Mouse (Mus musculus) heart, embryonic 10.5 days (tissue): ENCODE data around the gene Slc9a9. TPM values are rescaled to one million over a fixed set of nuclear protein-coding genes. Genes with fewer than 3 reads are reported as not detected.

Experiments
- DNase-seq: peaks from one replicate; pipeline ENCODE4 v3.0.0-alpha.2; 2017; ENCODE audit warnings: low spot score
- H3K27ac ChIP-seq: fragments of 300-500 bp; sonication (generic); 2 replicates; pipeline ENCODE4 v1.5.1; 2016; ENCODE audit warnings: mild to moderate bottlenecking
- H3K27me3 ChIP-seq: fragments of 300-500 bp; sonication (generic); 2 replicates; pipeline ENCODE4 v1.6.1; 2016; ENCODE audit warnings: mild to moderate bottlenecking; ENCODE audit not compliant: poor library complexity, insufficient read depth, severe bottlenecking
- H3K36me3 ChIP-seq: fragments of 300-500 bp; sonication (generic); 2 replicates; pipeline ENCODE4 v1.6.1; 2016; ENCODE audit warnings: mild to moderate bottlenecking, moderate library complexity
- H3K4me1 ChIP-seq: fragments of 300-500 bp; sonication (generic); 2 replicates; pipeline ENCODE4 v1.6.1; 2016; ENCODE audit warnings: mild to moderate bottlenecking
- H3K4me3 ChIP-seq: fragments of 300-500 bp; sonication (generic); 2 replicates; pipeline ENCODE4 v1.5.1; 2016; ENCODE audit warnings: mild to moderate bottlenecking, moderate library complexity
- H3K9me3 ChIP-seq: fragments of 300-500 bp; sonication (generic); 2 replicates; pipeline ENCODE4 v1.6.1; 2016; ENCODE audit warnings: mild to moderate bottlenecking, moderate library complexity
- WGBS: fragments of 180-500 bp; shearing (Covaris S2); methylation state at CpG from one replicate; pipeline ENCODE4 v1.1.7; 2016; 5-methylcytosine and 5-hydroxymethylcytosine counted together
- polyA plus RNA-seq: library from polyadenylated mRNA; unstranded; fragments of >200 nt; fragmentation: Nextera tagmentation; extraction: Ambion mirVana; gene quantifications from 2 replicates; pipeline ENCODE4 v1.2.1, GENCODE M21; 2016

Slc9a9 gene
- polyA plus RNA-seq, 1 experiment from 2014 or later, result 2.6 TPM

GRCm38 (mm10) chr9:95207661-95208060 is 538.0 kb downstream of the Slc9a9 start:
- no peaks in the 10 kb centered on the region for H3K9me3 ChIP-seq
- no peaks in the 10 kb centered on the region for H3K4me1 ChIP-seq
- H3K36me3 ChIP-seq, result no peaks in the 10 kb centered on the region
- WGBS, result 86% methylated on average over 7 of the region's 7 CpGs
- no peak overlapping the region for H3K27ac ChIP-seq
- no peaks in the 10 kb centered on the region for H3K27me3 ChIP-seq
- DNase-seq, result no peak
- no peak overlapping the region for H3K4me3 ChIP-seq

- no peaks in the 10 kb centered on the region for H3K27me3 ChIP-seq
- H3K4me3 ChIP-seq, result no peak overlapping the region
- H3K27ac ChIP-seq, result no peak overlapping the region
- WGBS, result 77% methylated on average over 4 of the region's 4 CpGs
- no peaks in the 10 kb centered on the region for H3K4me1 ChIP-seq
- H3K36me3 ChIP-seq, result no peaks in the 10 kb centered on the region
- no peak for DNase-seq
- H3K9me3 ChIP-seq, result no peaks in the 10 kb centered on the region
Measured at GRCm38 (mm10) chr9:95208681-95209080, 539.0 kb downstream of the Slc9a9 start.

GRCm38 (mm10) chr9:95220009-95220408 is 550.3 kb downstream of the Slc9a9 start:
- WGBS, result 50% methylated on average over 3 of the region's 3 CpGs
- Histone ChIP-seq H3K4me3 (no peak overlapping the region), H3K36me3 (no peaks in the 10 kb centered on the region), H3K4me1 (no peaks in the 10 kb centered on the region), H3K9me3 (no peaks in the 10 kb centered on the region), H3K27me3 (no peaks in the 10 kb centered on the region), H3K27ac (no peak overlapping the region)
- DNase-seq, result no peak

DNA sequence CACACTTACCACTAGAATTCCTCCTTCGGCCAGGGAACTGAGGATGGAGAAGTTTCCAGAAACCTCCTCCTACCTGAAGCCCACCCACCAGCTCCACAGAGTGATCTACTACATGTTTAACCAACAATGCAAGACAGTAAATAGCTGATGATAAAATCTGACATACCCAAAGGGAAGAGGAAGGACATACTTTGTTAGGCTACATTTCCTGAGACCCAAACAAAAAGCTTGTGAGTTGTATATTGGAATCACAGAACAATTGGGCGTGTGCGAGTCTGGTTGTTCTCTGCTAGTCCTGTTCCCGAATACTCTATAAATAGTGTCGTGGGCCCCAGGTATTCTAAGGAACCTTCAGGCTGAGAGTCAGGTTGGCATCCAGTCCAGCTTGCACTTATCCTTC is 551.6 kb downstream of the Slc9a9 start:
- H3K27ac ChIP-seq, result no peak overlapping the region
- no peak overlapping the region for H3K4me3 ChIP-seq
- WGBS, result 84% methylated on average over 5 of the region's 5 CpGs
- DNase-seq, result no peak
- H3K9me3 ChIP-seq, result no peaks in the 10 kb centered on the region
- no peaks in the 10 kb centered on the region for H3K27me3 ChIP-seq
- H3K36me3 ChIP-seq, result no peaks in the 10 kb centered on the region
- no peaks in the 10 kb centered on the region for H3K4me1 ChIP-seq

- WGBS, result 81% methylated on average over 4 of the region's 4 CpGs
- DNase-seq, result peak; percentile 47
Measured at GRCm38 (mm10) chr9:95226986-95227385, 557.3 kb downstream of the Slc9a9 start.

GRCm38 (mm10) chr9:95228123-95228522 is 558.4 kb downstream of the Slc9a9 start:
- H3K27me3 ChIP-seq, result no peaks in the 10 kb centered on the region
- 96% methylated on average over 1 of the region's 1 CpGs for WGBS

More at GRCm38 (mm10) chr9:95226986-95227385, 557.3 kb downstream of the Slc9a9 start:
- Histone ChIP-seq H3K4me1 (peaks cover 2% of the 10 kb centered on the region; the same call in 1 of the 2 replicates), H3K36me3 (no peaks in the 10 kb centered on the region), H3K4me3 (no peak overlapping the region), H3K27ac (no peak overlapping the region), H3K27me3 (no peaks in the 10 kb centered on the region), H3K9me3 (no peaks in the 10 kb centered on the region)

GRCm38 (mm10) chr9:95229147-95229546 is 559.4 kb downstream of the Slc9a9 start:
- 67% methylated on average over 2 of the region's 2 CpGs for WGBS
- no peak overlapping the region for H3K27ac ChIP-seq
- no peaks in the 10 kb centered on the region for H3K9me3 ChIP-seq
- H3K4me1 ChIP-seq, result peaks cover 2% of the 10 kb centered on the region; the same call in 1 of the 2 replicates
- H3K27me3 ChIP-seq, result no peaks in the 10 kb centered on the region
- no peak for DNase-seq
- no peak overlapping the region for H3K4me3 ChIP-seq
- no peaks in the 10 kb centered on the region for H3K36me3 ChIP-seq

More at GRCm38 (mm10) chr9:95228123-95228522, 558.4 kb downstream of the Slc9a9 start:
- Histone ChIP-seq H3K4me1 (peaks cover 2% of the 10 kb centered on the region; the same call in 1 of the 2 replicates), H3K4me3 (no peak overlapping the region), H3K36me3 (no peaks in the 10 kb centered on the region), H3K9me3 (no peaks in the 10 kb centered on the region), H3K27ac (no peak overlapping the region)
- no peak for DNase-seq

- Histone ChIP-seq H3K27me3 (no peaks in the 10 kb centered on the region), H3K4me1 (no peaks in the 10 kb centered on the region), H3K9me3 (no peaks in the 10 kb centered on the region), H3K4me3 (no peak overlapping the region), H3K27ac (no peak overlapping the region), H3K36me3 (no peaks in the 10 kb centered on the region)
- peak; percentile 2 for DNase-seq
Measured at GRCm38 (mm10) chr9:95239900-95240299, 570.2 kb downstream of the Slc9a9 start.

- H3K36me3 ChIP-seq, result no peaks in the 10 kb centered on the region
- no peaks in the 10 kb centered on the region for H3K4me1 ChIP-seq
- no peak overlapping the region for H3K27ac ChIP-seq
- no peak for DNase-seq
- WGBS, result 86% methylated on average over 2 of the region's 2 CpGs
- H3K27me3 ChIP-seq, result no peaks in the 10 kb centered on the region
- no peak overlapping the region for H3K4me3 ChIP-seq
- H3K9me3 ChIP-seq, result no peaks in the 10 kb centered on the region
Measured at GRCm38 (mm10) chr9:95242628-95243195, 573.0 kb downstream of the Slc9a9 start.

DNA sequence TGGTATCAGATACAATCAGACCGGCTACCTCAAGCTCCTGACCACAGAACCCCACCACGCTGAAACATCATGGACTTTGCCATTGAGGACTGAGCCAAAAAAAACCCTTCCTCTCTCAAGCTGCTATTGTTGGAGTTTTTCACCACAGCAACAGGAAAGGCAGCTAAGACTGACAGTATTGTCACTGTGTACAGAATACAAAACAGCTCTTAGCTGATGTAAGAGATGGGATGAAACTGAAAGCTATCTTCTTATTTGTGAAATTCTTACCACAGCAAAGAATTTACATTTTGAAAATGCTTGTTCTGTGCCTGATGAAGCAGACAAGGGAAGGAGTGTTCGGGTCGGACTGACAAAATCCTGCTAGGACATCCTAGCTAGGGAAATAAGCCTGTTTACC is 584.5 kb downstream of the Slc9a9 start:
- no peaks in the 10 kb centered on the region for H3K27me3 ChIP-seq
- no peak overlapping the region for H3K4me3 ChIP-seq
- no peaks in the 10 kb centered on the region for H3K9me3 ChIP-seq
- 78% methylated on average over 4 of the region's 4 CpGs for WGBS
- DNase-seq, result no peak
- H3K36me3 ChIP-seq, result no peaks in the 10 kb centered on the region
- H3K27ac ChIP-seq, result no peak overlapping the region
- H3K4me1 ChIP-seq, result no peaks in the 10 kb centered on the region

GRCm38 (mm10) chr9:95255844-95256243 is 586.1 kb downstream of the Slc9a9 start:
- 83% methylated on average over 6 of the region's 6 CpGs for WGBS
- no peak overlapping the region for H3K4me3 ChIP-seq
- no peaks in the 10 kb centered on the region; the same call in 1 of the 2 replicates for H3K27me3 ChIP-seq
- H3K36me3 ChIP-seq, result no peaks in the 10 kb centered on the region
- H3K27ac ChIP-seq, result no peak overlapping the region
- H3K4me1 ChIP-seq, result no peaks in the 10 kb centered on the region
- DNase-seq, result no peak
- no peaks in the 10 kb centered on the region for H3K9me3 ChIP-seq

- Histone ChIP-seq H3K36me3 (no peaks in the 10 kb centered on the region), H3K27ac (peak overlapping the region; percentile 11; the same call in 1 of the 2 replicates), H3K4me3 (peak overlapping the region; percentile 19; the same call in 1 of the 2 replicates), H3K9me3 (no peaks in the 10 kb centered on the region), H3K4me1 (no peaks in the 10 kb centered on the region), H3K27me3 (peaks cover 5% of the 10 kb centered on the region; the same call in 1 of the 2 replicates)
- DNase-seq, result peak; percentile 90
- 45% methylated on average over 21 of the region's 21 CpGs for WGBS
Measured at GRCm38 (mm10) chr9:95256680-95257316, 587.1 kb downstream of the Slc9a9 start.

DNA sequence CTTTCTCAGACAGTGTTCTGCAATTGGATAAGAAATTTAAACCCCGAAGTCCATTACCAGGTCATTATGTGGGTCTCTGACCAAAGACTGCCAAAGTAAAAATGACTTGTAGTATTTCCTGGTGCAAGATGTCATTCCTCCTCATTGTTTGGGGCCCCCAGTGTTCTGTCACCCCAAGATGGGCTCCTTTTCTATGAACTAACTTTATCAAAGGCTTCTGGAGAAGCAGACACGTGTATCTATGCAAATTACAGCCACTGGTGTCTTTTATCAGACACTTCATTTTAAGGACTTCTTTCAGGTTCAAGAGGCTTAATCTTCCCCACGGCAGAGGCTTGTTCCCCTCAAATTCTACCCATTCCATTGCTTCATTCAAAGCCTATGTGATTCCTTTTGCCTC is 593.1 kb downstream of the Slc9a9 start:
- Histone ChIP-seq H3K27ac (no peak overlapping the region), H3K27me3 (peaks cover 28% of the 10 kb centered on the region), H3K4me1 (peaks cover 8% of the 10 kb centered on the region), H3K4me3 (no peak overlapping the region), H3K36me3 (no peaks in the 10 kb centered on the region), H3K9me3 (no peaks in the 10 kb centered on the region)
- WGBS, result 40% methylated on average over 3 of the region's 3 CpGs
- no peak for DNase-seq
